Mouse (Mus musculus): ENCODE results near the gene Csf2rb.

- TF ChIP-seq POLR2A (IDR thresholded peaks at IDR 0.05; ENCODE audit: borderline replicate concordance, insufficient read depth, low read length): no peak
- no peak for TF ChIP-seq CTCF (IDR thresholded peaks at IDR 0.05; ENCODE audit: borderline replicate concordance, insufficient read depth, low read depth, low read length)
These were observed 21.8 kb upstream of the Csf2rb start for GRCm38 (mm10) chr15:78303665-78304233.
